In the genomic region with DNA sequence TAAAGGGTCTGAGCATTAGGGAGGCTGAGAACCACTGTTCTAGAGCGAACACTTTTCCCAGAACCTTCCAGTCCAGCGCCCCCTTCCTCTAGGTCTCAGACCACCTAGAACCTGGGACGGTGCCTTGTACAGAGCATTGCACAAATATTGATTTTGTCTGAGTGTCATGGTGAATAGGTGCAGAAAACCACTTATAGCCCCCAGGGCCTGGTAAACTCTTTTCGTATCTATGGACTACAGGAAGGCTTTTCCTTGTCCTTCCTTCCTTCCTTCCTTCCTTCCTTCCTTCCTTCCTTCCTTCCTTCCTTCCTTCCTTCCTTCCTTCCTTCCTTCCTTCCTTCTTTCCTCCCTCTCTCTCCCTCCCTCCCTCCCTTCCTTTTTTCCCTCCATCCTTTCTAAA, we compare ENCODE assay signal across 8 mouse cellular contexts. TPM values are rescaled to one million over a fixed set of nuclear protein-coding genes. Genes with fewer than 3 reads are reported as not detected.
DNase-seq lines count a peak whose midpoint lies in the region; ATAC-seq and TF ChIP-seq lines count a peak whose summit lies in the region.

A gene (plus strand): TSS at position 301 of the 400 bp plus-strand sequence.

- peak within 1 kb of the TSS; percentile 55 for H3K9ac ChIP-seq in neural tube, embryonic 11.5 days (ENCODE audit: low read length)

- H3K27me3 ChIP-seq in erythroblast, embryonic 14.5 days (ENCODE audit: control insufficient read depth) = peaks cover 14% of the 10 kb centered on the region
- H3K27me3 ChIP-seq in neural tube, embryonic 11.5 days (ENCODE audit: control insufficient read depth, insufficient read depth, low read length) = 0 out of 2 replicates have a peak, but pooled peaks cover 9% of the 10 kb centered on the region

- H3K27ac ChIP-seq in neural tube, embryonic 11.5 days (ENCODE audit: low read depth, low read length) = no peak within 1 kb of the TSS
- peak within 1 kb of the TSS; percentile 59 for H3K27ac ChIP-seq in olfactory bulb, adult 2 months (ENCODE audit: insufficient read depth, low read depth, low read length)

- peak within 1 kb of the TSS; percentile 53 for H3K4me3 ChIP-seq in erythroblast, embryonic 14.5 days (replicated peaks)
- H3K4me3 ChIP-seq in neural tube, embryonic 11.5 days (ENCODE audit: low read depth, low read length) = peak within 1 kb of the TSS; percentile 56
- peak within 1 kb of the TSS; percentile 68 for H3K4me3 ChIP-seq in olfactory bulb, adult 2 months (ENCODE audit: insufficient read depth, low read depth, low read length)

- no peak for TF ChIP-seq POLR2A in olfactory bulb, adult 2 months (IDR thresholded peaks at IDR 0.05; ENCODE audit: insufficient read depth, low read depth, low read length)

- no peak for ATAC-seq in erythroblast, adult 5-6 weeks (replicated peaks; ENCODE audit: low FRiP score, poor library complexity, severe bottlenecking)
- no peak for ATAC-seq in neural tube, embryonic 11.5 days (ENCODE audit: insufficient read depth, low FRiP score, low TSS enrichment)

- DNase-seq in neural tube, embryonic 11.5 days (ENCODE audit: low spot score) = no peak
- DNase-seq in neural tube, embryonic 10.5 days (ENCODE audit: extremely low spot score, low spot score) = no peak
- no peak for DNase-seq in layer of hippocampus, postnatal 36 days
- DNase-seq in c-Kit-positive CD71-positive TER-119-positive erythroid progenitor cells, embryonic 14.5 days (ENCODE audit: low spot score) = no peak
- no peak for DNase-seq in cerebellum, postnatal 36 days

- TF ChIP-seq CTCF in olfactory bulb, adult 2 months (IDR thresholded peaks at IDR 0.05; ENCODE audit: insufficient read depth, low read depth, low read length) = no peak

- peak within 1 kb of the TSS; percentile 98 for H3K4me2 ChIP-seq in neural tube, embryonic 11.5 days (ENCODE audit: low read depth)

- no peaks in the 10 kb centered on the region for H3K9me3 ChIP-seq in erythroblast, embryonic 14.5 days (ENCODE audit: control insufficient read depth, low read length)
- H3K9me3 ChIP-seq in neural tube, embryonic 11.5 days (ENCODE audit: control insufficient read depth, low read length) = no peaks in the 10 kb centered on the region

- 68% methylated on average over 4 of the region's 4 CpGs for WGBS in neural tube, embryonic 11.5 days
- 79% methylated on average over 4 of the region's 4 CpGs for WGBS in olfactory bulb, adult 2 months

- no peaks in the 10 kb centered on the region for H3K36me3 ChIP-seq in erythroblast, embryonic 14.5 days (ENCODE audit: control insufficient read depth)
- H3K36me3 ChIP-seq in neural tube, embryonic 11.5 days (ENCODE audit: control insufficient read depth, insufficient read depth, low read length) = no peaks in the 10 kb centered on the region

- no peaks in the 10 kb centered on the region for H3K4me1 ChIP-seq in erythroblast, embryonic 14.5 days (ENCODE audit: control insufficient read depth)
- H3K4me1 ChIP-seq in neural tube, embryonic 11.5 days (ENCODE audit: control insufficient read depth, insufficient read depth, low read length) = no peaks in the 10 kb centered on the region
- H3K4me1 ChIP-seq in olfactory bulb, adult 2 months (ENCODE audit: control insufficient read depth, insufficient read depth, low read length) = no peaks in the 10 kb centered on the region

RNA-seq across cellular contexts. Expression of the gene that starts here (rescaled TPM):
- not detected in 2 replicates for polyA plus RNA-seq in erythroblast, embryonic 14.5 days (2012)
- total RNA-seq in erythroblast, adult 5-6 weeks (2015; ENCODE audit: low replicate concordance) = 1.3 and 6.0 TPM in 2 replicates
- total RNA-seq in erythroblast, adult 5-6 weeks (2017; ENCODE audit: low replicate concordance) = 0.14 and 0.77 TPM in 2 replicates
- 6.4 and 7.5 TPM in 2 replicates for polyA plus RNA-seq in neural tube, embryonic 11.5 days (2014; fragmentation: Nextera tagmentation; extraction: Ambion mirVana)
- total RNA-seq in layer of hippocampus, postnatal 36 days (2021) = 10 to 100 TPM; 11.8 to 14.0 TPM
- not detected in 2 replicates for polyA plus RNA-seq in olfactory bulb, adult 2 months (2012; ENCODE audit: insufficient read depth, insufficient read length, low replicate concordance, missing spikeins)
